In the genomic region with DNA sequence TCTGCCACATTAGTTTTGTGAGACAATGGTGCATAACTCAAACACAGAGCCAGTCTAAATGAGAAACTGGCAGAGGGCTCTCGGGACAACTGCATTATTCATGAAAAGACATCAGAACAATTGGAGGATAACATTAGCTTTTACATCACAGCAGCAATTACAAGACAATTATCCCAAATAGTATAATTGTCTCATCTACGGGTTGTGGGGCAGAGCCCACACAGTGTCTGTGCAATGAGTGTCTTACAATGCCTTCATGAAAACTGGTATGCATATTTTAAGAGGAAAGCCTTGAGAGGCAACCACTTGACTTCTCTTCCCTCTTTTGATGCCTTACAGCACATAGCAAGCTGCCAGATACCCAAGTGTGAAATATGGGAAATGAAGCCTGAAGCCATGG, we compare ENCODE assay signal across 25 mouse cellular contexts. TPM values are rescaled to one million over a fixed set of nuclear protein-coding genes. Genes with fewer than 3 reads are reported as not detected.
A peak's percentile ranks its signal among the peaks of the same experiment; 100 is the strongest.
DNase-seq lines count a peak whose midpoint lies in the region; ATAC-seq and TF ChIP-seq lines count a peak whose summit lies in the region.
"Had no signal": no experiment of that assay in that cellular context is flagged by ENCODE, and none has a peak within 500 bp of the region (broad histone marks: within the 10 kb centered on the region; RNA-seq: fewer than 3 reads in every experiment).

No protein-coding gene starts in this region.

- no peaks in the 10 kb centered on the region for H3K36me3 ChIP-seq in forebrain, embryonic 14.5 days (ENCODE audit: control insufficient read depth, insufficient read depth, low read length)
- H3K36me3 ChIP-seq in forebrain, embryonic 12.5 days (replicated peaks) = no peaks in the 10 kb centered on the region
- H3K36me3 ChIP-seq in hindbrain, embryonic 15.5 days = no peaks in the 10 kb centered on the region
- H3K36me3 ChIP-seq in hindbrain, embryonic 14.5 days (replicated peaks; ENCODE audit: control insufficient read depth, insufficient read depth) = no peaks in the 10 kb centered on the region
- no peaks in the 10 kb centered on the region for H3K36me3 ChIP-seq in neural tube, embryonic 14.5 days (ENCODE audit: control insufficient read depth, insufficient read depth, low read length)
- no peaks in the 10 kb centered on the region for H3K36me3 ChIP-seq in forebrain, postnatal 0 days (ENCODE audit: insufficient read depth)
- H3K36me3 ChIP-seq: embryonic facial prominence, embryonic 10.5 days; heart, embryonic 13.5 days; hindbrain, embryonic 12.5 days; intestine, embryonic 15.5 days had no signal

- no peak overlapping the region for H3K9ac ChIP-seq in forebrain, embryonic 14.5 days (ENCODE audit: low read length)
- H3K9ac ChIP-seq in forebrain, embryonic 12.5 days = no peak overlapping the region
- H3K9ac ChIP-seq in hindbrain, embryonic 15.5 days = no peak overlapping the region
- no peak overlapping the region for H3K9ac ChIP-seq in hindbrain, embryonic 14.5 days
- H3K9ac ChIP-seq in neural tube, embryonic 14.5 days (replicated peaks; ENCODE audit: low read depth, low read length) = no peak overlapping the region
- no peak overlapping the region for H3K9ac ChIP-seq in forebrain, postnatal 0 days
- H3K9ac ChIP-seq: heart, embryonic 13.5 days; hindbrain, embryonic 12.5 days; intestine, embryonic 15.5 days had no signal

- no peak for TF ChIP-seq CTCF in forebrain, postnatal 0 days (IDR thresholded peaks at IDR 0.05; ENCODE audit: low read depth)

- no peaks in the 10 kb centered on the region for H3K9me3 ChIP-seq in forebrain, embryonic 14.5 days (replicated peaks; ENCODE audit: control insufficient read depth, low read length)
- no peaks in the 10 kb centered on the region for H3K9me3 ChIP-seq in forebrain, embryonic 12.5 days
- H3K9me3 ChIP-seq in hindbrain, embryonic 15.5 days = no peaks in the 10 kb centered on the region
- no peaks in the 10 kb centered on the region for H3K9me3 ChIP-seq in hindbrain, embryonic 14.5 days (ENCODE audit: control insufficient read depth, low read length)
- H3K9me3 ChIP-seq in neural tube, embryonic 14.5 days (ENCODE audit: control insufficient read depth, low read length) = no peaks in the 10 kb centered on the region
- no peaks in the 10 kb centered on the region for H3K9me3 ChIP-seq in forebrain, postnatal 0 days (ENCODE audit: low read length)
- H3K9me3 ChIP-seq: embryonic facial prominence, embryonic 10.5 days; heart, embryonic 13.5 days; hindbrain, embryonic 12.5 days; intestine, embryonic 15.5 days had no signal

- H3K27me3 ChIP-seq in forebrain, embryonic 14.5 days (replicated peaks; ENCODE audit: control insufficient read depth, insufficient read depth, low read length) = no peaks in the 10 kb centered on the region
- no peaks in the 10 kb centered on the region for H3K27me3 ChIP-seq in forebrain, embryonic 12.5 days
- no peaks in the 10 kb centered on the region for H3K27me3 ChIP-seq in hindbrain, embryonic 15.5 days
- no peaks in the 10 kb centered on the region for H3K27me3 ChIP-seq in hindbrain, embryonic 14.5 days (ENCODE audit: control insufficient read depth, insufficient read depth, low read length)
- no peaks in the 10 kb centered on the region for H3K27me3 ChIP-seq in neural tube, embryonic 14.5 days (ENCODE audit: control insufficient read depth, insufficient read depth, low read length)
- H3K27me3 ChIP-seq in forebrain, postnatal 0 days (ENCODE audit: insufficient read depth, low read length) = no peaks in the 10 kb centered on the region
- H3K27me3 ChIP-seq: heart, embryonic 13.5 days; hindbrain, embryonic 12.5 days; intestine, embryonic 15.5 days had no signal

- no peaks in the 10 kb centered on the region for H3K4me1 ChIP-seq in forebrain, embryonic 14.5 days (ENCODE audit: control insufficient read depth, insufficient read depth, low read length)
- no peaks in the 10 kb centered on the region for H3K4me1 ChIP-seq in forebrain, embryonic 12.5 days
- no peaks in the 10 kb centered on the region for H3K4me1 ChIP-seq in hindbrain, embryonic 15.5 days (replicated peaks)
- H3K4me1 ChIP-seq in hindbrain, embryonic 14.5 days (replicated peaks; ENCODE audit: control insufficient read depth, insufficient read depth, low read length) = no peaks in the 10 kb centered on the region
- no peaks in the 10 kb centered on the region for H3K4me1 ChIP-seq in neural tube, embryonic 14.5 days (ENCODE audit: control insufficient read depth, insufficient read depth, low read length)
- H3K4me1 ChIP-seq in forebrain, postnatal 0 days (ENCODE audit: insufficient read depth) = no peaks in the 10 kb centered on the region
- H3K4me1 ChIP-seq: embryonic facial prominence, embryonic 10.5 days; heart, embryonic 13.5 days; hindbrain, embryonic 12.5 days; intestine, embryonic 15.5 days had no signal

- H3K27ac ChIP-seq in forebrain, embryonic 14.5 days (ENCODE audit: low read depth, low read length) = no peak overlapping the region
- H3K27ac ChIP-seq in forebrain, embryonic 12.5 days = no peak overlapping the region
- no peak overlapping the region for H3K27ac ChIP-seq in hindbrain, embryonic 15.5 days (replicated peaks)
- no peak overlapping the region for H3K27ac ChIP-seq in hindbrain, embryonic 14.5 days
- no peak overlapping the region for H3K27ac ChIP-seq in neural tube, embryonic 14.5 days (ENCODE audit: low read depth, low read length)
- no peak overlapping the region for H3K27ac ChIP-seq in forebrain, postnatal 0 days (ENCODE audit: low read depth, low read length)
- H3K27ac ChIP-seq: embryonic facial prominence, embryonic 10.5 days; heart, embryonic 13.5 days; hindbrain, embryonic 12.5 days; intestine, embryonic 15.5 days had no signal

- H3K4me2 ChIP-seq in forebrain, embryonic 14.5 days (ENCODE audit: low read length) = no peak overlapping the region
- H3K4me2 ChIP-seq in forebrain, embryonic 12.5 days = no peak overlapping the region
- no peak overlapping the region for H3K4me2 ChIP-seq in hindbrain, embryonic 15.5 days
- H3K4me2 ChIP-seq in hindbrain, embryonic 14.5 days (replicated peaks) = no peak overlapping the region
- no peak overlapping the region for H3K4me2 ChIP-seq in neural tube, embryonic 14.5 days (ENCODE audit: low read depth, low read length)
- H3K4me2 ChIP-seq in forebrain, postnatal 0 days (ENCODE audit: low read depth) = no peak overlapping the region
- H3K4me2 ChIP-seq: heart, embryonic 13.5 days; hindbrain, embryonic 12.5 days; intestine, embryonic 15.5 days had no signal

- peak; percentile 41 for DNase-seq in forebrain, embryonic 14.5 days (ENCODE audit: low spot score)
- DNase-seq in hindbrain, embryonic 14.5 days (ENCODE audit: low spot score) = no peak
- DNase-seq in neural tube, embryonic 10.5 days (ENCODE audit: extremely low spot score, low spot score) = no peak
- DNase-seq in forebrain, postnatal 0 days = no peak
- DNase-seq in cerebellum, postnatal 10 days = no peak
- DNase-seq: adrenal gland, postnatal 10 days; cerebellum, adult 18-20 months; cerebellum, adult 9-11 months; gastrocnemius, postnatal 14 days; heart, postnatal 36 days; kidney, adult 2 months had no signal

- H3K4me3 ChIP-seq in forebrain, embryonic 14.5 days (ENCODE audit: low read depth, low read length) = no peak overlapping the region
- H3K4me3 ChIP-seq in forebrain, embryonic 12.5 days (replicated peaks) = no peak overlapping the region
- no peak overlapping the region for H3K4me3 ChIP-seq in hindbrain, embryonic 15.5 days
- no peak overlapping the region for H3K4me3 ChIP-seq in hindbrain, embryonic 14.5 days (replicated peaks; ENCODE audit: low read length)
- H3K4me3 ChIP-seq in neural tube, embryonic 14.5 days (ENCODE audit: low read depth, low read length) = no peak overlapping the region
- H3K4me3 ChIP-seq in forebrain, postnatal 0 days (ENCODE audit: low read depth, low read length) = no peak overlapping the region
- H3K4me3 ChIP-seq: embryonic facial prominence, embryonic 10.5 days; heart, embryonic 13.5 days; hindbrain, embryonic 12.5 days; intestine, embryonic 15.5 days had no signal

- peak; percentile 67 for ATAC-seq in forebrain, embryonic 14.5 days
- ATAC-seq in forebrain, embryonic 12.5 days (ENCODE audit: low FRiP score) = no peak
- peak; percentile 45; the same call in 1 of the 2 replicates for ATAC-seq in hindbrain, embryonic 15.5 days (ENCODE audit: low FRiP score, low read depth)
- no peak; the same call in 1 of the 2 replicates for ATAC-seq in hindbrain, embryonic 14.5 days (ENCODE audit: low FRiP score)
- ATAC-seq in neural tube, embryonic 14.5 days (ENCODE audit: low read depth) = peak; percentile 38; the same call in 1 of the 2 replicates
- ATAC-seq in forebrain, postnatal 0 days = peak; percentile 78
- ATAC-seq: intestine, embryonic 15.5 days had no signal

- 25% methylated on average over 2 of the region's 2 CpGs for WGBS in forebrain, embryonic 14.5 days
- WGBS in forebrain, embryonic 12.5 days = 50% methylated on average over 2 of the region's 2 CpGs
- 38% methylated on average over 2 of the region's 2 CpGs for WGBS in hindbrain, embryonic 15.5 days
- 45% methylated on average over 2 of the region's 2 CpGs for WGBS in hindbrain, embryonic 14.5 days
- 25% methylated on average over 2 of the region's 2 CpGs for WGBS in neural tube, embryonic 14.5 days
- WGBS in forebrain, postnatal 0 days = 30% methylated on average over 2 of the region's 2 CpGs

RNA-seq across cellular contexts. Expression of a gene that starts 23.8 kb away (rescaled TPM):
- polyA plus RNA-seq in forebrain, embryonic 14.5 days (2014; fragmentation: Nextera tagmentation; extraction: Ambion mirVana) = not detected in 2 replicates
- not detected in 2 replicates for polyA plus RNA-seq in forebrain, embryonic 12.5 days (2016; fragmentation: Nextera tagmentation; extraction: Ambion mirVana)
- polyA plus RNA-seq in hindbrain, embryonic 15.5 days (2015; fragmentation: Nextera tagmentation; extraction: Ambion mirVana) = not detected in 2 replicates
- polyA plus RNA-seq in hindbrain, embryonic 14.5 days (2014; fragmentation: Nextera tagmentation; extraction: Ambion mirVana) = not detected in 2 replicates
- not detected in 2 replicates for polyA plus RNA-seq in neural tube, embryonic 14.5 days (2014; fragmentation: Nextera tagmentation; extraction: Ambion mirVana)
- total RNA-seq in forebrain, postnatal 0 days (2014; rRNA removed) = not detected in 2 replicates
- not detected in 2 replicates for polyA plus RNA-seq in forebrain, postnatal 0 days (2015; fragmentation: Nextera tagmentation; extraction: Ambion mirVana)
- total RNA-seq: adrenal gland, postnatal 10 days; adrenal gland, postnatal 4 days; gastrocnemius, adult 18-20 months; gastrocnemius, postnatal 14 days; heart, postnatal 36 days; MEL had no signal
- polyA plus RNA-seq: C2C12; embryonic facial prominence, embryonic 10.5 days; embryonic facial prominence, embryonic 14.5 days; gonadal fat pad, adult 2 months; heart, embryonic 13.5 days; heart, postnatal 0 days; hindbrain, embryonic 12.5 days; intestine, embryonic 15.5 days; kidney, adult 2 months had no signal

Comparison
In these comparisons a context has a peak if more than half of its experiments do, and no peak if none do; other contexts are left out.
1. ATAC-seq: peak in forebrain, embryonic 14.5 days (single experiment), hindbrain, embryonic 15.5 days (single experiment), neural tube, embryonic 14.5 days (single experiment) and forebrain, postnatal 0 days (single experiment); none in forebrain, embryonic 12.5 days (single experiment) and hindbrain, embryonic 14.5 days (single experiment).